Comparison of ENCODE assay signal across 22 mouse cellular contexts in genomic region chr17:90062866-90063265, GRCm38 (mm10).
A peak's percentile ranks its signal among the peaks of the same experiment; 100 is the strongest.
DNase-seq lines count a peak whose midpoint lies in the region; ATAC-seq and TF ChIP-seq lines count a peak whose summit lies in the region.
"Had no signal": no experiment of that assay in that cellular context is flagged by ENCODE, and none has a peak within 500 bp of the region (broad histone marks: within the 10 kb centered on the region; RNA-seq: fewer than 3 reads in every experiment).

No protein-coding gene starts in this region.

- TF ChIP-seq CTCF in kidney, postnatal 0 days (IDR thresholded peaks at IDR 0.05; ENCODE audit: low read depth): no peak
- TF ChIP-seq CTCF in lung, embryonic 14.5 days (IDR thresholded peaks at IDR 0.05; ENCODE audit: low read depth): no peak

- no peaks in the 10 kb centered on the region for H3K9me3 ChIP-seq in kidney, postnatal 0 days (replicated peaks; ENCODE audit: low read length)
- no peaks in the 10 kb centered on the region for H3K9me3 ChIP-seq in lung, embryonic 14.5 days (ENCODE audit: low read depth, low read length)
- H3K9me3 ChIP-seq in hindbrain, embryonic 16.5 days (ENCODE audit: control insufficient read depth, low read length): no peaks in the 10 kb centered on the region
- H3K9me3 ChIP-seq: embryonic facial prominence, embryonic 10.5 days; forebrain, embryonic 13.5 days; heart, embryonic 10.5 days; hindbrain, embryonic 12.5 days had no signal

- DNase-seq in embryo, embryonic 10.5 days (ENCODE audit: low spot score): peak; percentile 38
- DNase-seq in embryo, embryonic 11 days: no peak
- DNase-seq in kidney, postnatal 0 days (ENCODE audit: low spot score): peak; percentile 49
- no peak for DNase-seq in kidney, postnatal 4 days
- peak; percentile 19 for DNase-seq in lung, embryonic 14.5 days
- DNase-seq in lung, postnatal 36 days: no peak
- DNase-seq: adrenal gland, adult 8-10 months; adrenal gland, postnatal 36 days; cerebellum, adult 2 months; cerebellum, postnatal 10 days; forebrain, postnatal 0 days; heart, adult 18-20 months; heart, postnatal 10 days; heart, postnatal 4 days had no signal

- no peak overlapping the region for H3K9ac ChIP-seq in kidney, postnatal 0 days (ENCODE audit: low read depth, low read length)
- no peak overlapping the region for H3K9ac ChIP-seq in lung, embryonic 14.5 days
- no peak overlapping the region for H3K9ac ChIP-seq in hindbrain, embryonic 16.5 days (ENCODE audit: low read depth, low read length)
- H3K9ac ChIP-seq: forebrain, embryonic 13.5 days; forebrain, postnatal 0 days; hindbrain, embryonic 12.5 days had no signal

- H3K27ac ChIP-seq in kidney, postnatal 0 days: no peak overlapping the region
- no peak overlapping the region for H3K27ac ChIP-seq in lung, embryonic 14.5 days (ENCODE audit: low read depth)
- H3K27ac ChIP-seq in hindbrain, embryonic 16.5 days (ENCODE audit: low read depth, low read length): no peak overlapping the region
- H3K27ac ChIP-seq: embryonic facial prominence, embryonic 10.5 days; forebrain, embryonic 13.5 days; heart, embryonic 10.5 days; hindbrain, embryonic 12.5 days; hindbrain, postnatal 0 days had no signal

- 24% methylated on average over 1 of the region's 1 CpGs for WGBS in kidney, postnatal 0 days
- 7% methylated on average over 1 of the region's 1 CpGs for WGBS in lung, embryonic 14.5 days
- WGBS in hindbrain, embryonic 16.5 days: 6% methylated on average over 1 of the region's 1 CpGs

- H3K4me3 ChIP-seq in kidney, postnatal 0 days (replicated peaks; ENCODE audit: low read depth, low read length): no peak overlapping the region
- H3K4me3 ChIP-seq in lung, embryonic 14.5 days (ENCODE audit: low read depth, low read length): no peak overlapping the region
- no peak overlapping the region for H3K4me3 ChIP-seq in hindbrain, embryonic 16.5 days (ENCODE audit: low read length)
- H3K4me3 ChIP-seq: embryonic facial prominence, embryonic 10.5 days; forebrain, embryonic 13.5 days; heart, embryonic 10.5 days; hindbrain, embryonic 12.5 days had no signal

- no peak for ATAC-seq in kidney, postnatal 0 days (replicated peaks; ENCODE audit: low FRiP score, low read depth)
- ATAC-seq in lung, embryonic 14.5 days (ENCODE audit: insufficient read depth): no peak
- no peak for ATAC-seq in hindbrain, embryonic 16.5 days
- no peak for ATAC-seq in frontal cortex, adult (ENCODE audit: low TSS enrichment)
- ATAC-seq: forebrain, embryonic 13.5 days; forebrain, postnatal 0 days; hindbrain, postnatal 0 days had no signal

- H3K4me1 ChIP-seq in kidney, postnatal 0 days (replicated peaks; ENCODE audit: insufficient read depth, low read length): 0 out of 2 replicates have a peak, but pooled peaks cover 3% of the 10 kb centered on the region
- H3K4me1 ChIP-seq in lung, embryonic 14.5 days (ENCODE audit: insufficient read depth): no peaks in the 10 kb centered on the region
- H3K4me1 ChIP-seq in hindbrain, embryonic 16.5 days (ENCODE audit: control insufficient read depth, insufficient read depth, low read depth, low read length): peaks cover 10% of the 10 kb centered on the region
- H3K4me1 ChIP-seq: embryonic facial prominence, embryonic 10.5 days; heart, embryonic 10.5 days had no signal

- no peaks in the 10 kb centered on the region for H3K36me3 ChIP-seq in kidney, postnatal 0 days (ENCODE audit: insufficient read depth, low read length)
- no peaks in the 10 kb centered on the region for H3K36me3 ChIP-seq in lung, embryonic 14.5 days (ENCODE audit: insufficient read depth)
- H3K36me3 ChIP-seq in hindbrain, embryonic 16.5 days (ENCODE audit: control insufficient read depth, insufficient read depth, low read length): no peaks in the 10 kb centered on the region
- H3K36me3 ChIP-seq: embryonic facial prominence, embryonic 10.5 days; heart, embryonic 10.5 days; hindbrain, embryonic 12.5 days had no signal

- no peaks in the 10 kb centered on the region for H3K27me3 ChIP-seq in kidney, postnatal 0 days (ENCODE audit: insufficient read depth, low read length)
- H3K27me3 ChIP-seq in lung, embryonic 14.5 days (ENCODE audit: insufficient read depth, low read length): no peaks in the 10 kb centered on the region
- no peaks in the 10 kb centered on the region for H3K27me3 ChIP-seq in hindbrain, embryonic 16.5 days (replicated peaks; ENCODE audit: control insufficient read depth, insufficient read depth, low read length)
- H3K27me3 ChIP-seq: CH12.LX; forebrain, embryonic 13.5 days; hindbrain, embryonic 12.5 days had no signal

- H3K4me2 ChIP-seq in kidney, postnatal 0 days (ENCODE audit: low read length): no peak overlapping the region
- no peak overlapping the region for H3K4me2 ChIP-seq in lung, embryonic 14.5 days
- no peak overlapping the region for H3K4me2 ChIP-seq in hindbrain, embryonic 16.5 days (ENCODE audit: low read length)
- H3K4me2 ChIP-seq: forebrain, embryonic 13.5 days; hindbrain, embryonic 12.5 days had no signal

Comparison
In these comparisons a context has a peak if more than half of its experiments do, and no peak if none do; other contexts are left out.
1. DNase-seq: peak in embryo, embryonic 10.5 days (single experiment), kidney, postnatal 0 days (single experiment) and lung, embryonic 14.5 days (single experiment); none in embryo, embryonic 11 days (single experiment), kidney, postnatal 4 days (0 of 2) and lung, postnatal 36 days (single experiment).